Mouse (Mus musculus) right cerebral cortex, postnatal 14 days (tissue): Measurements from ENCODE around the gene Glrx3.

Experiments
- DNase-seq: peaks from one replicate; pipeline ENCODE4 v3.0.0; 2022

Gene Glrx3

GRCm38 (mm10) chr7:137477950-137478620 is 40.7 kb downstream of the Glrx3 start:
- peak; percentile 98 for DNase-seq

- no peak for DNase-seq
These were observed 41.2 kb downstream of the Glrx3 start for GRCm38 (mm10) chr7:137478621-137478982.

GRCm38 (mm10) chr7:137480839-137481238 is 43.4 kb downstream of the Glrx3 start:
- no peak for DNase-seq

- DNase-seq: no peak
These were observed 46.6 kb downstream of the Glrx3 start for GRCm38 (mm10) chr7:137483987-137484386.

- no peak for DNase-seq
These were observed 51.0 kb downstream of the Glrx3 start for GRCm38 (mm10) chr7:137488391-137488790.

GRCm38 (mm10) chr7:137490711-137491110 is 53.3 kb downstream of the Glrx3 start:
- DNase-seq: no peak

- DNase-seq: no peak
These were observed 55.0 kb downstream of the Glrx3 start for GRCm38 (mm10) chr7:137492307-137492973.

GRCm38 (mm10) chr7:137498736-137499135 is 61.3 kb downstream of the Glrx3 start:
- DNase-seq: no peak

GRCm38 (mm10) chr7:137517588-137517987 is 80.2 kb downstream of the Glrx3 start:
- DNase-seq: no peak

- DNase-seq: no peak
These were observed 80.7 kb downstream of the Glrx3 start for GRCm38 (mm10) chr7:137518028-137518576.
